8 mouse cellular contexts compared by ENCODE assay signal in the genomic region with DNA sequence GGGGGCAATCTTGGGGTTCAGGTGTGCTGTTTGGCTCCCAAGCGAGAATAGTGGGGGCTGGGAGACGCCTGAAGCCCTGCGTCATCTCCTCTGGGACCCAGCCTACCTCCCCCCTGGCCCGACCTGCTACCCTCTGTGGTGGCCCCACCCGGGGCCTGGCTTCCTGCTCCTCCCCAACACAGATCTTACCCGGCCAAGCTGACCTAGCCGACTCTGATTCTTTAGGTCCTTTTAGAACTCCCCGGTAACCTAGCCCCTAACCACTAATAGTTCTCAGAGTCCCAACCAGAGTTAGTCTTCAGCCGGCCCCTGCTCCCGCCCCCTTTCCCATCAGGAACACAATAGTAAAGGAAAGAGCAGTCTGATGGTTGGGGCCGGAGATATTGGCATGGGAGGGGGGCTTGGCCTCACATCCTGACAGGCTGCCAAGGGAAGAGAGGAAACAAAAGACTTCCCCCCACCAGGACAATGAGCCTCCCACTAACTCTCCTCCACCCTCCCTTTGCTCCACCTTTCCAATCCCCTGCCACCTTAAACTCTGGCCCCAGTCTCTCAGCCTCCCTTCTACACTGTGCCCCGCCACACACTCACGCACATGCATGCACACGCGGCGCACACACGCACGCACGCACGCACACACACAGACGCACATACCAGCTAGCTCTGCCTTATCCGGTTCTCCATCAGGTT. TPM values are rescaled to one million over a fixed set of nuclear protein-coding genes. Genes with fewer than 3 reads are reported as not detected.
DNase-seq lines count a peak whose midpoint lies in the region; ATAC-seq and TF ChIP-seq lines count a peak whose summit lies in the region.

No protein-coding gene starts in this region.

- H3K4me2 ChIP-seq in hindbrain, embryonic 12.5 days (replicated peaks) = peak overlapping the region; percentile 83
- H3K4me2 ChIP-seq in limb, embryonic 14.5 days (replicated peaks; ENCODE audit: low read depth, low read length, severe bottlenecking) = peak overlapping the region; percentile 91
- peak overlapping the region; percentile 85 for H3K4me2 ChIP-seq in midbrain, embryonic 15.5 days

- peak overlapping the region; percentile 69 for H3K27ac ChIP-seq in cerebellum, adult 2 months (ENCODE audit: insufficient read depth, low read length)
- peak overlapping the region; percentile 80 for H3K27ac ChIP-seq in hindbrain, embryonic 12.5 days
- peak overlapping the region; percentile 78 for H3K27ac ChIP-seq in limb, embryonic 14.5 days (replicated peaks; ENCODE audit: low read depth, low read length)
- H3K27ac ChIP-seq in midbrain, embryonic 15.5 days = peak overlapping the region; percentile 82

- H3K9ac ChIP-seq in hindbrain, embryonic 12.5 days = peak overlapping the region; percentile 68
- H3K9ac ChIP-seq in limb, embryonic 14.5 days (ENCODE audit: low read depth, low read length, severe bottlenecking) = peak overlapping the region; percentile 67
- peak overlapping the region; percentile 53 for H3K9ac ChIP-seq in midbrain, embryonic 15.5 days

- peak; percentile 49 for DNase-seq in ovary, postnatal 36 days (ENCODE audit: low spot score)
- no peak for DNase-seq in ovary, postnatal 10 days (ENCODE audit: low spot score)
- DNase-seq in cerebellum, adult 2 months = peak; percentile 46 to 47
- peak; percentile 43 for DNase-seq in gastrocnemius, adult 18-20 months (ENCODE audit: low spot score)
- peak; percentile 58 for DNase-seq in limb, embryonic 14.5 days (ENCODE audit: low spot score)
- DNase-seq in MN1 (ENCODE audit: low spot score) = no peak

- H3K27me3 ChIP-seq in cerebellum, adult 2 months (ENCODE audit: control insufficient read depth, insufficient read depth, low read length) = no peaks in the 10 kb centered on the region
- H3K27me3 ChIP-seq in hindbrain, embryonic 12.5 days = no peaks in the 10 kb centered on the region
- H3K27me3 ChIP-seq in limb, embryonic 14.5 days (ENCODE audit: control insufficient read depth, insufficient read depth, low read length) = no peaks in the 10 kb centered on the region
- no peaks in the 10 kb centered on the region for H3K27me3 ChIP-seq in midbrain, embryonic 15.5 days (replicated peaks)

- no peaks in the 10 kb centered on the region; the same call in 1 of the 2 replicates for H3K9me3 ChIP-seq in hindbrain, embryonic 12.5 days (replicated peaks)
- no peaks in the 10 kb centered on the region for H3K9me3 ChIP-seq in limb, embryonic 14.5 days (ENCODE audit: control insufficient read depth, low read length)
- H3K9me3 ChIP-seq in midbrain, embryonic 15.5 days = no peaks in the 10 kb centered on the region

- H3K36me3 ChIP-seq in hindbrain, embryonic 12.5 days = no peaks in the 10 kb centered on the region
- no peaks in the 10 kb centered on the region for H3K36me3 ChIP-seq in limb, embryonic 14.5 days (ENCODE audit: control insufficient read depth, insufficient read depth, low read length)
- H3K36me3 ChIP-seq in midbrain, embryonic 15.5 days (replicated peaks) = no peaks in the 10 kb centered on the region

- peak overlapping the region; percentile 94 for H3K4me3 ChIP-seq in cerebellum, adult 2 months (replicated peaks; ENCODE audit: insufficient read depth, low read depth, low read length)
- H3K4me3 ChIP-seq in hindbrain, embryonic 12.5 days = peak overlapping the region; percentile 37
- peak overlapping the region; percentile 43 for H3K4me3 ChIP-seq in limb, embryonic 14.5 days (replicated peaks; ENCODE audit: low read length)
- peak overlapping the region; percentile 45 for H3K4me3 ChIP-seq in midbrain, embryonic 15.5 days

- no peak for TF ChIP-seq CTCF in cerebellum, adult 2 months (IDR thresholded peaks at IDR 0.05; ENCODE audit: borderline replicate concordance, insufficient read depth, low read depth, low read length)

- peak; percentile 46; the same call in 1 of the 2 replicates for TF ChIP-seq POLR2A in cerebellum, adult 2 months (IDR thresholded peaks at IDR 0.05; ENCODE audit: borderline replicate concordance, insufficient read depth, low read length)
- TF ChIP-seq POLR2A in limb, embryonic 14.5 days (IDR thresholded peaks at IDR 0.05; ENCODE audit: borderline replicate concordance, extremely low read depth, insufficient read depth, insufficient read length) = no peak

- 0 out of 2 replicates have a peak, but pooled peaks cover 7% of the 10 kb centered on the region for H3K4me1 ChIP-seq in cerebellum, adult 2 months (ENCODE audit: control insufficient read depth, insufficient read depth, low read length)
- H3K4me1 ChIP-seq in hindbrain, embryonic 12.5 days = peaks cover 14% of the 10 kb centered on the region
- peaks cover 16% of the 10 kb centered on the region for H3K4me1 ChIP-seq in limb, embryonic 14.5 days (ENCODE audit: control insufficient read depth, insufficient read depth, low read length)
- H3K4me1 ChIP-seq in midbrain, embryonic 15.5 days = peaks cover 20% of the 10 kb centered on the region

- ATAC-seq in hindbrain, embryonic 12.5 days (ENCODE audit: low FRiP score) = peak; percentile 55
- no peak for ATAC-seq in limb, embryonic 14.5 days (ENCODE audit: low FRiP score, low read depth)
- peak; percentile 60 for ATAC-seq in midbrain, embryonic 15.5 days (replicated peaks)

- 6% methylated on average over 22 of the region's 22 CpGs for WGBS in cerebellum, adult 2 months
- WGBS in hindbrain, embryonic 12.5 days = 9% methylated on average over 21 of the region's 22 CpGs
- 11% methylated on average over 19 of the region's 22 CpGs for WGBS in limb, embryonic 14.5 days
- WGBS in midbrain, embryonic 15.5 days = 8% methylated on average over 22 of the region's 22 CpGs

RNA-seq across cellular contexts. Expression of gene Slc12a9, which starts 6.0 kb away (rescaled TPM):
- 31.0 and 31.6 TPM in 2 replicates for polyA plus RNA-seq in cerebellum, adult 2 months (2012; rRNA removed)
- 1 to 10 TPM; 2.0 to 2.2 TPM for total RNA-seq in gastrocnemius, adult 18-20 months (2021)
- 21.9 and 23.6 TPM in 2 replicates for polyA plus RNA-seq in hindbrain, embryonic 12.5 days (2016; fragmentation: Nextera tagmentation; extraction: Ambion mirVana)
- polyA plus RNA-seq in limb, embryonic 14.5 days (2012; rRNA removed) = 20.2 and 26.1 TPM in 2 replicates
- 8.0 and 11.9 TPM in 2 replicates for polyA plus RNA-seq in limb, embryonic 14.5 days (2014; fragmentation: Nextera tagmentation; extraction: Ambion mirVana)
- polyA plus RNA-seq in midbrain, embryonic 15.5 days (2015; fragmentation: Nextera tagmentation; extraction: Ambion mirVana) = 27.7 and 29.5 TPM in 2 replicates

RNA-seq across cellular contexts. Expression of gene Ephb4, which starts 10.5 kb away (rescaled TPM):
- polyA plus RNA-seq in cerebellum, adult 2 months (2012; rRNA removed) = 4.9 and 5.0 TPM in 2 replicates
- total RNA-seq in gastrocnemius, adult 18-20 months (2021) = 10 to 100 TPM in 1 of 2 experiments, 1 to 10 TPM in 1; 8.2 to 14.4 TPM
- 40.9 and 45.0 TPM in 2 replicates for polyA plus RNA-seq in hindbrain, embryonic 12.5 days (2016; fragmentation: Nextera tagmentation; extraction: Ambion mirVana)
- 102 and 125 TPM in 2 replicates for polyA plus RNA-seq in limb, embryonic 14.5 days (2012; rRNA removed)
- polyA plus RNA-seq in limb, embryonic 14.5 days (2014; fragmentation: Nextera tagmentation; extraction: Ambion mirVana) = 78.1 and 92.1 TPM in 2 replicates
- 6.8 and 8.7 TPM in 2 replicates for polyA plus RNA-seq in midbrain, embryonic 15.5 days (2015; fragmentation: Nextera tagmentation; extraction: Ambion mirVana)

RNA-seq across cellular contexts. Expression of gene Trip6, which starts 25.2 kb away (rescaled TPM):
- 10.3 and 11.0 TPM in 2 replicates for polyA plus RNA-seq in cerebellum, adult 2 months (2012; rRNA removed)
- total RNA-seq in gastrocnemius, adult 18-20 months (2021) = 1 to 10 TPM; 2.2 to 4.4 TPM
- polyA plus RNA-seq in hindbrain, embryonic 12.5 days (2016; fragmentation: Nextera tagmentation; extraction: Ambion mirVana) = 40.0 and 40.7 TPM in 2 replicates
- 131 and 155 TPM in 2 replicates for polyA plus RNA-seq in limb, embryonic 14.5 days (2012; rRNA removed)
- 91.0 and 105 TPM in 2 replicates for polyA plus RNA-seq in limb, embryonic 14.5 days (2014; fragmentation: Nextera tagmentation; extraction: Ambion mirVana)
- 14.7 and 19.1 TPM in 2 replicates for polyA plus RNA-seq in midbrain, embryonic 15.5 days (2015; fragmentation: Nextera tagmentation; extraction: Ambion mirVana)

RNA-seq across cellular contexts. Expression of gene Srrt, which starts 32.0 kb away (rescaled TPM):
- polyA plus RNA-seq in cerebellum, adult 2 months (2012; rRNA removed) = 208 and 224 TPM in 2 replicates
- 10 to 100 TPM; 29.6 to 40.8 TPM for total RNA-seq in gastrocnemius, adult 18-20 months (2021)
- polyA plus RNA-seq in hindbrain, embryonic 12.5 days (2016; fragmentation: Nextera tagmentation; extraction: Ambion mirVana) = 151 and 152 TPM in 2 replicates
- polyA plus RNA-seq in limb, embryonic 14.5 days (2012; rRNA removed) = 263 and 300 TPM in 2 replicates
- 104 and 109 TPM in 2 replicates for polyA plus RNA-seq in limb, embryonic 14.5 days (2014; fragmentation: Nextera tagmentation; extraction: Ambion mirVana)
- 106 and 107 TPM in 2 replicates for polyA plus RNA-seq in midbrain, embryonic 15.5 days (2015; fragmentation: Nextera tagmentation; extraction: Ambion mirVana)

RNA-seq across cellular contexts. Expression of gene Ufsp1, which starts 45.0 kb away (rescaled TPM):
- polyA plus RNA-seq in cerebellum, adult 2 months (2012; rRNA removed) = 27.9 and 28.2 TPM in 2 replicates
- total RNA-seq in gastrocnemius, adult 18-20 months (2021) = 10 to 100 TPM; 19.1 to 20.8 TPM
- 8.1 and 10.3 TPM in 2 replicates for polyA plus RNA-seq in hindbrain, embryonic 12.5 days (2016; fragmentation: Nextera tagmentation; extraction: Ambion mirVana)
- polyA plus RNA-seq in limb, embryonic 14.5 days (2012; rRNA removed) = 10.4 and 10.5 TPM in 2 replicates
- 9.8 and 10.2 TPM in 2 replicates for polyA plus RNA-seq in limb, embryonic 14.5 days (2014; fragmentation: Nextera tagmentation; extraction: Ambion mirVana)
- polyA plus RNA-seq in midbrain, embryonic 15.5 days (2015; fragmentation: Nextera tagmentation; extraction: Ambion mirVana) = 18.2 and 18.7 TPM in 2 replicates

Comparison
In these comparisons a context has a peak if more than half of its experiments do, and no peak if none do; other contexts are left out.
1. DNase-seq: peak in ovary, postnatal 36 days (single experiment), cerebellum, adult 2 months (2 of 2), gastrocnemius, adult 18-20 months (single experiment) and limb, embryonic 14.5 days (single experiment); none in ovary, postnatal 10 days (single experiment) and MN1 (single experiment).
2. H3K4me3 ChIP-seq: peak in every context shown above with its lines; median percentile 94 in cerebellum, adult 2 months; 45 in midbrain, embryonic 15.5 days; 43 in limb, embryonic 14.5 days; 37 in hindbrain, embryonic 12.5 days.
3. Peak in every context shown above with its lines, with median percentiles within 50 percentile points of each other: H3K27ac ChIP-seq, H3K4me2 ChIP-seq and H3K9ac ChIP-seq.